Mouse (Mus musculus) thymus, adult 2 months (tissue): Measurements from ENCODE around the gene Gm15517. TPM values are rescaled to one million over a fixed set of nuclear protein-coding genes. Genes with fewer than 3 reads are reported as not detected.
"Not testable (repeated sequence)": the region's sequence is repeated elsewhere in the genome, so short reads cannot be mapped to it uniquely, and the experiment has no call there.

ENCODE experiments used
- DNase-seq: peaks from one replicate; pipeline ENCODE4 v3.0.0; 2021
- H3K27ac ChIP-seq: fragments of 200-500 bp; 2 replicates; pipeline ENCODE4 v1.5.1; 2012; ENCODE audit warnings: low read length, control low read depth; ENCODE audit not compliant: control insufficient read depth, insufficient read depth
- H3K27me3 ChIP-seq: fragments of 200-500 bp; 2 replicates; pipeline ENCODE4 v1.6.1; 2012; ENCODE audit warnings: mild to moderate bottlenecking, low read length, moderate library complexity, mixed read lengths; ENCODE audit not compliant: control insufficient read depth, insufficient read depth
- H3K36me3 ChIP-seq: fragments of 200-500 bp; 2 replicates; pipeline ENCODE4 v1.6.1; 2012; ENCODE audit warnings: mild to moderate bottlenecking, low read length, moderate library complexity; ENCODE audit not compliant: control insufficient read depth, insufficient read depth
- H3K4me1 ChIP-seq: fragments of 200-500 bp; replicated peaks from 2 replicates; pipeline ENCODE4 v1.6.1; 2012; ENCODE audit warnings: low read length; ENCODE audit not compliant: control insufficient read depth, insufficient read depth
- H3K4me3 ChIP-seq: fragments of 200-500 bp; 2 replicates; pipeline ENCODE4 v1.5.1; 2012; ENCODE audit warnings: mild to moderate bottlenecking, low read length, control low read depth, moderate library complexity; ENCODE audit not compliant: control insufficient read depth, insufficient read depth
- CTCF ChIP-seq: fragments of 200-500 bp; IDR thresholded peaks from 2 replicates; pipeline ENCODE4 v1.5.1; 2012; ENCODE audit warnings: mild to moderate bottlenecking, control low read depth, low read length, moderate library complexity, borderline replicate concordance; ENCODE audit not compliant: control insufficient read depth, poor library complexity, insufficient read depth; ENCODE audit errors: extremely low read depth
- POLR2A ChIP-seq: fragments of 200-500 bp; IDR thresholded peaks from 2 replicates; pipeline ENCODE4 v1.6.1; 2012; ENCODE audit warnings: mild to moderate bottlenecking, low read length, control low read depth, moderate library complexity; ENCODE audit not compliant: control insufficient read depth, poor library complexity, insufficient read depth; ENCODE audit errors: extremely low read depth
- WGBS: fragments of 180-500 bp; shearing (Covaris S2); methylation state at CpG from one replicate; pipeline ENCODE4 v1.1.7; 2018; 5-methylcytosine and 5-hydroxymethylcytosine counted together
- polyA plus RNA-seq: library from polyadenylated mRNA; depleted of rRNA; stranded (reverse); fragments of >200 nt; gene quantifications from 2 replicates; pipeline ENCODE4 v1.2.3, GENCODE M21; 2012

Gene Gm15517
- polyA plus RNA-seq, 1 experiment: 1.1 TPM

- TF ChIP-seq CTCF (no peak), POLR2A (no peak)
- DNase-seq: no peak
- 86% methylated on average over 10 of the region's 10 CpGs for WGBS
- Histone ChIP-seq H3K27ac (no peak overlapping the region), H3K36me3 (no peaks in the 10 kb centered on the region), H3K4me1 (no peaks in the 10 kb centered on the region), H3K4me3 (no peak overlapping the region), H3K27me3 (no peaks in the 10 kb centered on the region)
Measured at GRCm38 (mm10) chr7:44276461-44277249, 15.4 kb downstream of the Gm15517 start.

GRCm38 (mm10) chr7:44277250-44277622, 16.0 kb downstream of the Gm15517 start:
- no peaks in the 10 kb centered on the region for H3K36me3 ChIP-seq
- TF ChIP-seq POLR2A: no peak
- TF ChIP-seq CTCF: no peak
- DNase-seq: peak; percentile 25
- H3K27ac ChIP-seq: no peak overlapping the region
- 52% methylated on average over 2 of the region's 2 CpGs for WGBS
- no peaks in the 10 kb centered on the region for H3K27me3 ChIP-seq
- no peak overlapping the region for H3K4me3 ChIP-seq
- H3K4me1 ChIP-seq: no peaks in the 10 kb centered on the region

GRCm38 (mm10) chr7:44280959-44281358, 19.7 kb downstream of the Gm15517 start:
- no peak for DNase-seq
- TF ChIP-seq CTCF: no peak
- no peaks in the 10 kb centered on the region for H3K4me1 ChIP-seq
- H3K4me3 ChIP-seq: no peak overlapping the region
- H3K36me3 ChIP-seq: no peaks in the 10 kb centered on the region
- H3K27ac ChIP-seq: no peak overlapping the region
- 22% methylated on average over 1 of the region's 1 CpGs for WGBS
- H3K27me3 ChIP-seq: no peaks in the 10 kb centered on the region

GRCm38 (mm10) chr7:44281586-44281985, 20.3 kb downstream of the Gm15517 start:
- TF ChIP-seq POLR2A: no peak
- no peak for TF ChIP-seq CTCF
- no peak overlapping the region for H3K4me3 ChIP-seq
- DNase-seq: no peak
- H3K27me3 ChIP-seq: no peaks in the 10 kb centered on the region
- no peaks in the 10 kb centered on the region for H3K4me1 ChIP-seq
- H3K27ac ChIP-seq: no peak overlapping the region
- H3K36me3 ChIP-seq: no peaks in the 10 kb centered on the region
- 90% methylated on average over 7 of the region's 7 CpGs for WGBS

GRCm38 (mm10) chr7:44287760-44288159, 26.5 kb downstream of the Gm15517 start:
- no peaks in the 10 kb centered on the region for H3K36me3 ChIP-seq
- no peak for DNase-seq
- no peak overlapping the region for H3K4me3 ChIP-seq
- no peaks in the 10 kb centered on the region for H3K4me1 ChIP-seq
- H3K27me3 ChIP-seq: no peaks in the 10 kb centered on the region
- no peak overlapping the region for H3K27ac ChIP-seq
- WGBS: 86% methylated on average over 7 of the region's 7 CpGs
- TF ChIP-seq POLR2A (no peak), CTCF (no peak)

- no peaks in the 10 kb centered on the region for H3K36me3 ChIP-seq
- TF ChIP-seq CTCF (no peak), POLR2A (no peak)
- WGBS: 85% methylated on average over 4 of the region's 4 CpGs
- H3K4me1 ChIP-seq: no peaks in the 10 kb centered on the region
- no peak overlapping the region for H3K27ac ChIP-seq
- no peaks in the 10 kb centered on the region for H3K27me3 ChIP-seq
- no peak overlapping the region for H3K4me3 ChIP-seq
- no peak for DNase-seq
Measured at GRCm38 (mm10) chr7:44290986-44291385, 29.7 kb downstream of the Gm15517 start.

- Histone ChIP-seq H3K36me3 (no peaks in the 10 kb centered on the region), H3K4me3 (no peak overlapping the region), H3K27me3 (no peaks in the 10 kb centered on the region), H3K4me1 (no peaks in the 10 kb centered on the region), H3K27ac (no peak overlapping the region)
- DNase-seq: no peak
- no peak for TF ChIP-seq CTCF
- no peak for TF ChIP-seq POLR2A
- WGBS: 60% methylated on average over 4 of the region's 4 CpGs
Measured at GRCm38 (mm10) chr7:44291418-44291817, 30.2 kb downstream of the Gm15517 start.

- not testable (repeated sequence) for H3K27ac ChIP-seq, H3K27me3 ChIP-seq, H3K36me3 ChIP-seq, H3K4me1 ChIP-seq, DNase-seq, H3K4me3 ChIP-seq
- WGBS: 93% methylated on average over 2 of the region's 2 CpGs
Measured at GRCm38 (mm10) chr7:44297501-44297900, 36.3 kb downstream of the Gm15517 start.
